Mouse (Mus musculus) liver, embryonic 14.5 days (tissue): ENCODE data around the gene Rad54l2.

ENCODE experiments used
- CTCF ChIP-seq: IDR thresholded peaks from 2 replicates; pipeline ENCODE4 v1.5.1; 2016; ENCODE audit warnings: antibody characterized with exemption, low read depth, control low read depth
- EP300 ChIP-seq: IDR thresholded peaks from 2 replicates; pipeline ENCODE4 v1.6.1; 2016; ENCODE audit warnings: antibody characterized with exemption, low read depth

- TF ChIP-seq CTCF, result 0 out of 2 replicates have a peak, but pooled peaks have one; percentile 18
- TF ChIP-seq EP300, result no peak
These were observed 32.8 kb upstream of the Rad54l2 start, which contains the start of gene Dcaf1 for GRCm38 (mm10) chr9:106821618-106822380.
